Comparison of ENCODE assay signal across 28 mouse cellular contexts in genomic region chr3:73741998-73742397, GRCm38 (mm10). TPM values are rescaled to one million over a fixed set of nuclear protein-coding genes. Genes with fewer than 3 reads are reported as not detected.
"Had no signal": no experiment of that assay in that cellular context is flagged by ENCODE, and none has a peak within 500 bp of the region (broad histone marks: within the 10 kb centered on the region; RNA-seq: fewer than 3 reads in every experiment).

No protein-coding gene starts in this region.

- H3K4me2 ChIP-seq: heart, embryonic 11.5 days; heart, embryonic 13.5 days; heart, embryonic 15.5 days; hindbrain, embryonic 13.5 days; hindbrain, embryonic 15.5 days; intestine, embryonic 15.5 days; limb, embryonic 12.5 days; liver, embryonic 11.5 days; liver, embryonic 13.5 days; liver, embryonic 15.5 days had no signal

- H3K4me3 ChIP-seq: heart, adult 2 months; heart, embryonic 13.5 days; heart, embryonic 15.5 days; hindbrain, embryonic 13.5 days; hindbrain, embryonic 15.5 days; intestine, embryonic 15.5 days; layer of hippocampus, adult 2 months; left cerebral cortex, adult 2 months; limb, embryonic 10.5 days; limb, embryonic 12.5 days; liver, embryonic 13.5 days; liver, embryonic 15.5 days had no signal

- DNase-seq: gastrocnemius, postnatal 14 days; gastrocnemius, postnatal 36 days; heart, adult 11 months; heart, adult 2 months; heart, postnatal 14 days; heart, postnatal 36 days; kidney, adult 18-20 months; kidney, adult 8-10 months; kidney, postnatal 10 days; kidney, postnatal 25 days; kidney, postnatal 4 days; liver; liver, embryonic 13.5 days had no signal

- H3K9me3 ChIP-seq: heart, embryonic 13.5 days; heart, embryonic 15.5 days; hindbrain, embryonic 13.5 days; hindbrain, embryonic 15.5 days; intestine, embryonic 15.5 days; limb, embryonic 10.5 days; limb, embryonic 12.5 days; liver, embryonic 13.5 days; liver, embryonic 15.5 days had no signal

- H3K4me1 ChIP-seq: heart, embryonic 13.5 days; heart, embryonic 15.5 days; hindbrain, embryonic 13.5 days; hindbrain, embryonic 15.5 days; intestine, embryonic 15.5 days; limb, embryonic 10.5 days; limb, embryonic 12.5 days; liver, embryonic 13.5 days; liver, embryonic 15.5 days had no signal

- ATAC-seq: inflammation-experienced regulatory T-cells, adult 6 months; intestine, embryonic 15.5 days; intestine, postnatal 0 days had no signal

- H3K27me3 ChIP-seq: heart, embryonic 13.5 days; heart, embryonic 15.5 days; hindbrain, embryonic 13.5 days; hindbrain, embryonic 15.5 days; intestine, embryonic 15.5 days; limb, embryonic 12.5 days; liver, embryonic 13.5 days; liver, embryonic 15.5 days had no signal

- H3K27ac ChIP-seq: heart, adult 2 months; heart, embryonic 13.5 days; heart, embryonic 15.5 days; hindbrain, embryonic 13.5 days; hindbrain, embryonic 15.5 days; intestine, embryonic 15.5 days; layer of hippocampus, adult 2 months; left cerebral cortex, adult 2 months; limb, embryonic 10.5 days; limb, embryonic 12.5 days; liver, embryonic 13.5 days; liver, embryonic 15.5 days had no signal

- H3K36me3 ChIP-seq: heart, embryonic 13.5 days; heart, embryonic 15.5 days; hindbrain, embryonic 13.5 days; hindbrain, embryonic 15.5 days; intestine, embryonic 15.5 days; limb, embryonic 10.5 days; limb, embryonic 12.5 days; liver, embryonic 13.5 days; liver, embryonic 15.5 days had no signal

- H3K9ac ChIP-seq: heart, embryonic 13.5 days; heart, embryonic 15.5 days; hindbrain, embryonic 13.5 days; hindbrain, embryonic 15.5 days; intestine, embryonic 15.5 days; limb, embryonic 12.5 days; liver, embryonic 13.5 days; liver, embryonic 15.5 days had no signal

RNA-seq across cellular contexts. Expression of gene Bche, which starts 33.8 kb away (rescaled TPM):
- total RNA-seq: hematopoietic stem cell, adult 5-6 weeks had no signal
- polyA plus RNA-seq: inflammation-experienced regulatory T-cells, adult 6 months had no signal
